Mouse (Mus musculus): ENCODE measurements around the gene Fam169a.
"Not testable (repeated sequence)": the region's sequence is repeated elsewhere in the genome, so short reads cannot be mapped to it uniquely, and the experiment has no call there.

Gene Fam169a

DNA sequence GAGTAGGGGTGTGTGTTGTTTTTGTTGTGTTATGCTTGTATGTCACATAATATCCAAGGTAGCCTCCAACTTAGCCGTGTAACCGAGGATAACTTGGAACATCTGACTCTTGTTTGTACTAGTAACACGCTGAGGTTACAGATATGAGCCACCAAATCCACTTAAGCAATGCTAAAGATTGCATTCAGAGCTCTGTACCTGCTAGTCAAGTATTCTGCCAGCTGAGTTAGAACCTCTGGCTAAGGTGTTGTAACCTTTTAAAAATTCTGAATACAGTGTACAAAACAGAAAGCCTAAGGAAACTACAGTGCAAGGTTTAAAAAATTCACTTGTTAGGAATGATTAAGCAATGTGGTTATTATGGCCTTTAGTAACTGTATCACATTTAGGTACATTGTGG lies 13.5 kb downstream of the Fam169a start:
- DNase-seq: no peak

DNA sequence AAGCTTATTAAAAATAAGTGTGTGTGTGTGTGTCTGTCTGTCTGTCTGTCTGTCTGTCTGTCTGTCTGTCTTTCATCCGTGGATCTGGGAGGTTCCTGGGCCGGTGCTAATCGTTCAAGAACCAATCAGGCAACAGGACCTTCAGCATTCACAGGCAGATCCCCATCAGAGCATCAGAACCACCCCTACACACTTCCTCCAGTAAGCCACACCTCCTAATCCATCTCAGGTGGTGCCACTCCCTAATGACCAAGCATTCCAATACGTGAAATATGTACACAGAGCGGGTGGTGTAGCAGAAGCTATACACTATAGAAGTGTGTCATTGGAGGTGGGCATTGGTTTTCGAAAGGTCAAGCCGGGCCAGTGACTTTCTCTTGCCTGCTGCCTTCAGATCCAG lies 15.3 kb downstream of the Fam169a start:
- DNase-seq: no peak

DNA sequence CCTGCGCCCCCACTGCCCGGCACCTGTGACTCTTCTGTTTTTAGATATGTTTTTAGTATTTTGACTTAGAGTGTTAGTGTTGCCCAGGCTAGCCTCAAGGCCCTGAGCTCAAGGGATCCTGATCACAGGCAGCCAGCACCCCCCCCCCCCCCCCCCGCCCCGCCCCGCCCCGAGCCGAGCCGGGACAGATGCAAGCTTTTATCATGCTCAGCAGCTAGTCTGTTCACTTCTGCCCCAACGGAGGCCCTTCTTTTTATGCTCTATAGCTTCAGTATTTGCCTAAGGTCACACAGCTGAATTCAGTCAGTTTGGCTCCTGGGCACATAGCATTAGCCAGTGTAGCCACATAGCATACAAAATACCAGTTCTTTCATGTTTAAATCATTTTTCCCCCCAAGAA lies 19.2 kb downstream of the Fam169a start:
- DNase-seq: no peak

DNA sequence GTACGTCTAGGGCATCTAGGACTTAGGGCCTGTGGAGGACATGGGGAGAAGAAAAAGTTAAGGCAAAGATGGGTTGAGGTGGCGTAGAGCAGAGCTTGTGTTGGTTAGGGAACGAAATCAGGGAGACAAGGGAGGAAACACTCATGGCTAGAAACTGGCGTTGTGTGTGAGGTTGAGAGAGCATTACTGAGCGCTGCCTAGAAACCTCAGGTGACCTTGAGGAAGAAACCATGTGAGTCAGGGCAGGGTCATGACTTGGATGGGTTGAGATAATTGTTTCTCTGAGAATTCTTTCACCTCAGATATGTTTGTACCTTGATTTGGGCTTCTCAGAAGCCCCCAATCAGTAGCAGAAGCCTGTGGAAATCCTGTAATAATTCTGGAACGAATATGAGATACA lies 20.3 kb downstream of the Fam169a start:
- no peak for DNase-seq

DNA sequence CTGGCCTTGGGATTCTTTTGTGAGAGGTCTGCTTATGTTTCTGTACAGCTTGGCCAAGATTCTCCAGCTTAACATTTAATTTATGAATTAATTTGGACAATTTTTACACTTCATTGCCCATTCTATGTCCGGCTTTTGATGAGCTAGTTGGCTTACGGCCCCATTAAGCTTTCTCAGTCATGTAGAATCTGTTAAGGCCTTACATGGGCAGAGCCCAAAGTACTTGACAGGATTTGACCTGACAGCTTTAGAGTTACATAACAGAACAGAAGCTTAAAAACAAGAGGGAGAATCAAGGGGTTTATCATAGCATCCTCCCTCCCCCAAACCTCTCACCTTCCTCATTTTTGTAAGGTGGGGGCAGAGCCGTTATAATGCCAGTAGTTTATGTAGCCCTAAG lies 21.1 kb downstream of the Fam169a start:
- DNase-seq: no peak

DNA sequence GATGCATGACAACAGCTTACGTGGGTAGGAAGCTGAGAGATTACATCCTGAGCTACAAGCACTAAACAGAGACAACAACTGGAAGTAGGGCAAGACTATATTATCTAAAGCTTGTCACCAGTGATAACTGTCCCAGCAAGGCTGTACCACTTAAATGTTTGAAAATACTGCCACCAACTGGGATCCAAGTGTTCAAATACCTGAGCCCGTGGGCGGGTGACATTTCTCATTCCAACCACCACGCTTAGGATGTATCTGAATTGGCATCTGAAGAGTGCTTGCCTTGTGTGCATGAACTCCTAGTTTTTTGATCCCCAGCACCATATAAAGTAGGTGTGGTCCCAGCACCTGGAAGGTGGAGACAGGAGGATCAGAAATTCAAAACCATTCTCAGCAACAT lies 28.6 kb downstream of the Fam169a start:
- no peak for DNase-seq

DNA sequence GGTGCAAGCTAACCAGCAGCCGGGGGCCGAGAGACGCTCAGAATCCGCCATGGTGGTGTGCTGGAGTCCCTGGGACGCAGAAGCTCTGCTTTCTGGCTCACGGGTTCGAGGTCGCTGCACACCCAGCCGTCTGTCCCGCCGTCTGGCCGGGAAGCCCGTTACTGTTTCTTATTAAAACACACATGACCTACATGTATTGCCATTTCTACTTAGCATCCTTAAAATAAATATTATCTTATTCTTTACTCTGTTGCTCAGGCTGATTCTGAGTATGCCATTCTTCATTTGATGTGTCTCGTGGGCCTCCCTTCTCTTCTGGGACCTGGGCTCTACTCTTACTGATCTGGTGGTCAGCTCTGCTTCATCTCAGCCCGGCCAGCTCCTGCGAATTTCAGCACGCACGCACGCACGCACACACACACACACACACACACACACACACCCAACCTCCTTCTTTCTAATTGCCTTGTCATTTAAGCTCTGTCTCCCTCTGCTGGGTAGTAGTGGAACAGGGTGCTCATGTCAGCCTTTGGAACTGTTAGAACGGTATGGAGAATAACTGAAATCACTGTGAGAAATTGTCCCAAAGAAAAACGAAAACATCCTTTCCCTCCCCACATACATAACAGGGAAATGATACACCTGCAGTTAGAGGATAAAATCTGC lies 32.2 kb downstream of the Fam169a start, which contains the start of gene Gm6169:
Gm6169 (minus strand) TSS at position 51 of the 666 bp plus-strand sequence.
- peak; percentile 20 to 61 for DNase-seq

DNA sequence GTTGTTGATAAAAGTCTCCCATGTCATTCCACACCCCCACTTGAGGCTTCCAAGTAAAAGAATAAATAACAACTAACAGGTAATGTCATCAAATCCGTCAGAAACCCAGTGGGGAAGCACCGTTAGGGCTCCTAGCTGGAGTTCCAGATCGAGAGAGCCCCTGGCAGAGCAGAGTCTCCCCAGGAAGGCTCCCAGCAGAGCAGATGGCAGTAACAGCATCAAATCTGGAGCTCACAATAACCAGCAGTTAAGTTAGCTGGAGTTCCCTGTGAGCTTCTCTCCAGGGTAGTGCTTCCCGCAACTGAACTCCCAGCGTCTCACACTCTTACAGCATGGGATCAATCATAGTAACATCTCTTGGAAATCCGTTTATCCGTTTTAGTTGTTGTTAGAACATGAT lies 37.9 kb downstream of the Fam169a start:
- DNase-seq: no peak

DNA sequence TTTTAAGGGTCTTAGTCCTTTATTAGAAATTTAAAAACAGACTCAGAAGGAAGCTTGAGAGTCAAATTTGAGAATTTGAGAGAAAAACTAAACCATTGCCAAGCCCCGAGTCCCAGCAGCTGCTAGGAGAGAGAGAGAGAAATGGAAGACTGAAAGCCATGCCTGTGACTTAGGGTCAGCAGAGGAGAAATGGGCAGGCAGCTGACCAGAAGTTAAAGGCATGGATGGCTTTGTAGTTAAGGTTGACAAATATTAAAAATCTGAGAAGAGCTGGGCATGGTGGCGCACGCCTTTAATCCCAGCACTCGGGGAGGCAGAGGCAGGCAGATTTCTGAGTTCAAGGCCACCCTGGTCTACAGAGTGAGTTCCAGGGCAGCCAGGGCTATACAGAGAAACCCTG lies 40.6 kb downstream of the Fam169a start:
- peak; percentile 3 to 27 for DNase-seq

DNA sequence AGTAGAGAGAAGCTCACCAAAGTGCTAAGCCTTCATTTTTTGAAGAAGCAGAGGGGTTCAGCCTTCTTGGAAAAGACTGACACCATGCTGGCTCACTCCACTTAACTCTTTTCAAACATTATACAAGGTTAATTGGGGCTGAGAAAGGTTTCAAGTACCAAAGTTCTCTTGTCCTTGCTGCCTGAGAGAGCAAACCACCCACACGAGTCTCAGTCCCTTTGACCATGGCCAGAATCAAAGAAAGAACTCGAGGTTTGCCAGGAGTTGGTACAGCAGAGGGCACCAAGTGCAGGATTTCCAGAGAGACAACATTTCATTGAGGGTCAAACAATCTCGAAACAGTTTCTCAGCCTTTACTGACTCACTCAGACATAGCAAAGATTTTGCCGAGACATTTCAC lies 42.0 kb downstream of the Fam169a start:
- DNase-seq: peak; percentile 31 to 60

DNA sequence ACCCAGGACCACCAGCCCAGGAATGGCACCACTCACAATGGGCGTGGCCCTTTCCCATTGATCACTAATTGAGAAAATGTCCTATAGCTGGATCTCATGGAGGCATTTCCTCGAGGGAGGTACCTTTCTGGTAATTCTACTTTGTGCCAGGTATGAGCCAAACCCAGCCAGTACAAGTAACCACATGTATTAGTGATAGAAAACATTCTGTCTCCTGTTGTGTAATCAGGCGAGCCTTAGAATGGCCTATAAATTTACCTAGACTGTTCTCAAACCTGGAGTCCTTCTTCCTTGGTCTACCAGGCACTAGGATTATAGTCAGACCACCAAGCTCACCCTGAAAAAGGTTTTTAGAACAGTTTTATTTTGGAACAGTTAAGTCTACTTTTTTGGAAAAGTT lies 54.3 kb downstream of the Fam169a start:
- DNase-seq: no peak

DNA sequence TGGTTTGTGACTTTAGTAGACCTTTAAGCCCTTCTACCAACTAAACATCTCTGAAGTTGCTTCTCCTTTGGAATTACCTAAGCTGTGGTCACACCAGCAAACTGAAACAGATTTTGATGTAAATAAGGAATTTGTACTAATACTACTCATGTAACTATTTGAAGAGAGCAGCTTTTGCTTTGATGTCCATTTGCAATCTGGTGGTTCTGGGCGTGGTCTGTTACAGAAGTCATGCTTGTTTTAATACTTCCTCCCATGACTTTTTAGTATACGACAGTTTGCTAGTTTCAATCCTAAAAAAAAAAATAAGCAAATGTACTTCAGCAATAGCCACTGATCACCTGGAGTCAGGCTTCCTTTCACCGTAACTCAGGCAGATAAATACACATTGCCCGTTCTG lies 62.6 kb downstream of the Fam169a start:
- not testable (repeated sequence) for DNase-seq

DNA sequence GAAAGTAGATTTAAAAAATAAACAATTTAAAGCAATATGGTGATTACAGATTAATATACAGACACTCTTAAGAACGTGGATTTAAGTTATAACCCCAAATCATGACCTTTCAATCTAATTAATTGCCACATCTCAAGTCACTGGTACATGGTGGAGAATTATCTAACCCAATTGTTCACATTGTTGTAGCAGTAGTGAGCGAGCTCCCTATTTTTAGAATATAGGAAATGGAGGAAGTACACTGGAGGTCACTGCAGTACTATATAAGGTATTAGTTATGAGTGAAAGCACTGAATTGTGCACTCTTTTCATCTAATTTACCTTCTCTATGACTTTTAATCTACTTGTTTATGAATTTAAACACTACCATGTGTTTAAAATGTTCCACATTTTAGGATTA lies 63.3 kb downstream of the Fam169a start:
- not testable (repeated sequence) for DNase-seq

DNA sequence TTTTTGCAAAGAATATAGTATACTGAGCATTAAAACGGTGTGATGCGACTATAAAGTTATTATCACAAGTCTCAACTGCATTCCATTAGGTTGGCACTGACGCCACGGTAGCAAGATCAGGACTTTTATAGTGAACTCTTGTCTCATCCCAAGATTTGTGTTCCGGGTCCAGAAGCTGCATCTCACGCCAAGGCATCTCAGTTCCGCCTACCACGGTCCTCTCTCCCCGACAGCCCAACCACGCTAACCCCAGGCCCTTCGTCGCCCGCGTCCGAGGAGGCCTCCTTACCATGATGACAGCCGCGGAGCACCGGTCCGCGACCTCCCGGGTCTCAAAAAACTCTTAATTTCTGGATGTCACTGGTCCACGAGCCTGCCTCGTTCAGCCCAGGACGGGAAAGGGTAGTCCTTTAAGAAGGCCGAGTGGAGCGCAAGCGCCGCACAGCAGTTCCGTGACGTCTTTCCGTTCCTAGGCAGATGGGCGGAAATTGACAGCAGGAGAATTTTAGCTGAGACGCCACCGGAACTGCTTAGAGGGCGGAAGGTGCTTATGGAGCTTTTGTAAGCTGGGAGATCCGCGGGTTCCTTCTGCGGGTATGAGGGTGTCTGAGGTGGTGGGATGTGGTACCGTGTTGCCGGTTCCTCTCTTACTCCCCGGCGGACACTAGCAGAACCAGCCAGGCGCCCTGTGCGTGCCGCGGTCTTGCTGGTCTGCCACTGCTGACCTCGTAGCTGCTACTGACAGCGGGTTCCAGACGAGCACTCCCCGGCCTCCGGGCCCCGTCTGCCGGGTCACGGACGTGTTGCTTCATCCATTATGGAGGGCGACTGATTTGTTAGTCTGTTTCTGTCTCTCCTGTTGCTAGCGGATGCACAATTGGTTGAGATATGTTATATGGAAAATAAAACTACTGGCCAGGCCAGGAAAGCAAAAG lies 70.6 kb downstream of the Fam169a start, which contains the start of the genes Gfm2 and Nsa2:
Gfm2 (plus strand) TSS at position 472 of the 935 bp plus-strand sequence.
Nsa2 (minus strand) TSS at position 472 of the 935 bp plus-strand sequence.
- DNase-seq: peak; percentile 90 to 92

DNA sequence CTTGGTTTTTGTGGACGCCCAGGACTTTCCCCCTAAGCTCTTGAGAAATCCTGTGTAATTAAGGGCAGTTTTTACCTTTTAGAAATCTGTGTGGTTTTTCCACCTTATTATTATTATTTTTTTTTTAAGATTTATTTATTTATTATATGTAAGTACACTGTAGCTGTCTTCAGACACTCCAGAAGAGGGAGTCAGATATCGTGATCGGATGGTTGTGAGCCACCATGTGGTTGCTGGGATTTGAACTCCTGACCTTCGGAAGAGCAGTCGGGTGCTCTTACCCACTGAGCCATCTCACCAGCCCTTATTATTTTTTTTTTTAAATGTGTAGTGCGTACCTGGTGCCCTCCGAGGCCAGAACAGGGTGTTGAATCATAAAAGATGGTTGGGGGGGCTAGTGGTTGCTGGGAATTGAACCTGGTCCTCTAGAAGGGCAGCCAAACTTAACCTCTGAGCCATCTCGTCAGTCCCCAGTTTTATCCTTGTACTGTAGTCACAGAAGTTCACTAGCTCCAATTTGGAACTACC lies 71.4 kb downstream of the Fam169a start:
- not testable (repeated sequence) for DNase-seq

DNA sequence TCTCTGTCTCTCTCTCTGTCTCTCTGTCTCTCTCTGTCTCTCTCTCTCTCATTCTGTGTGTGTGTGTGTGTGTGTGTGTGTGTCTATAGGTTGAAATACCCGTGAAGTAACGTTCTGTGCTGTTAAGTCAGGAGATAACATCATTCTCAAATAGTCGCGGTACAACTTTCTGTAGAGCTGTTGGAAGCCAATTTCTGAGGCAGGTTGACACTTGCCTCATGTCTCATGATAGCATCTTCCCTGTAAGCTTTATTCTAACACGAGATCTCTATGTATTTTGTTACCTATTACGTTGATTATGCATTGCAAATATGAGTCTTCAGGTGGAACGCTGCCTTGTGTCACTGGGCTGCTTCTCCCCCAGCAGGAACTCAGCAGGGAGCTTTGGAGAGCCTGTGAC lies 75.2 kb downstream of the Fam169a start:
- no peak for DNase-seq

DNA sequence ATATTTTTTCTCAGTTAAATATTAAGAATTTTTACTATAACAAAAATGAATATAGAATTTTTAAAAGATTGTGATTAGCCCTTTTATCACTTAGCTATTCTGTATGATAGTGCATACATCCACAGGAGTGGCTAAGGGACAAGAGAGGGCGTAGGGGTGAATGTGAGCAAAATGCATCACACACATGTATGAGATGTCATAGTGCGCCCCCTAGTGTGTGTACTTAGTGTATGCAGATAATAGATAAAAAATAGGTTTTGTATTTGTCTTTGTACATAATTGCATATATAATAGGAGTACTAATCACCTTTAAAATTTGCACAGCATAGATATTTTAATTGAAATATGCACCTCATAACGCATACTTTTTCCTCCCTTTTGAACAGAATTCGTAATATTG lies 78.7 kb downstream of the Fam169a start:
- peak in 1 of 2 experiments; percentile 13 for DNase-seq

DNA sequence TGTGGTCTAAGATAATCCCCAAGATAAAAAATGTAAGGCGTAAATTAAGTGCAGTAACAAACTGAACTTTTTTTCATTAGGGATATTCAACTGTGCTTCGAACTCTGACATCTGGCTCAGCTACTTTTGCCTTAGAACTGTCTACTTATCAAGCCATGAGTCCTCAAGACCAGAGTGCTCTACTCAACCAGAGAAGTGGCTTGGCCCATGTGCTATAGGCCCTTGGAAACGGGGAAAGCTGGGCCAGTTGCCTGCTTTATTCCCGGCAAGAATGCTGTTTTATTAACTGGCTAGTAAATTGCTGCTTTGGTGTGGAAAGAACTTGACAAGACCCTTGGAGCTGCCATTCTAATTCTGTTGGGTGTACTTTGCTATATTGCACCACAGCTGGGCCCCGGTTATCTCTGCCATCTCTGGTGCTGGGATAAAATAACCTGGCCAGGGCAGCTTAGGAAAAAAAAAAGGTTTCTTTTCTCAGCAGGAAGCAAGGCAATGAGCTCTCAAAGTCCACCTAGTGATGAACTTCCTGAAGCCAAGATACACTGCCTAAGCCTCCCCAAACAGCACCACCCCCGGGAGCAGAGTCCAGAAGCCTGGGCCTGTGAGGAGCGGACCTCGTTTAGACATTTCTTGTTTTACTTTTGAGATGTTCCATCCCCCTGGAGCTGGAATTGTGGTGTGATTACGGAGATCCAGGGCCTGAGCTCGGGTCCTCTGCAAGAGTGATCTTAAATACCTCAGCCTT lies 108.6 kb downstream of the Fam169a start:
- DNase-seq: peak; percentile 65 to 76

DNA sequence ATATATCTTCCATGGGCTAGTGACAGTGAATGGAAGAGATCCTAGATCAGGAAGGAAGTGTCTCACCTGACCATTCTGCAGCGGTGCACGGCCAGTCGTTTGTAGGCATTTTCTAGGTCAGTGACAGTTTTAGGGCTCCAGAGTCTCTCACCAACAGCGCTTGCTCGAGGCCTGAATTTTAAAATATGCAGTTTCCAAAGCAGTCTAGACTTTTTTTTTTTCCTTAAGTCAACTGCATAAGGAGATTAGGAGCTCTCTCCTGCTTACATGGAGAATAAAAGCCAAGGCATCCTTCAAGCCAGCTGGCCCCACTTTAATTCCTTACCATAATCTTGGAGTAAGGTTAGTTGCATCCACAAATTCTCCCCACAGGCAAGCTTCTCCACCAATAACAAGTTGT lies 109.6 kb downstream of the Fam169a start:
- no peak for DNase-seq

DNA sequence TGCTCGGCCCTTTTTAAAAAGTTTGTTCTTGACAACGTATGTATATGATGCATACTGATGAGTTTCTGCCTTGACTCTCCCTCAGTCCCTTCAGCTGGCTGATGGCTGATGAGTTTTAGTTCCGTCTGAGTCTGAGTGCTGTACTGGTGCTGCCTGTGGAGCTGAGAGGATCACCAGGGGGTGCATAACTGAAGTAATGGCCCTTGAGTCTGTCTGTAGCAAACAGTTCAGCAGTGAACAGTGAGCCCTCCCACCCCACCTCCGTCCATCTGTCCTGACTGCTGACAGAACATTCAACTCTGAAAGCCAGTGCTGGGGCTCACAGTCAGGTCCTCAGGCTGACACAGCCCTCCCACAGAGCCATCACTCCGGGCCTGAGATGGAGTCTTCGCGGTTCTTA lies 111.9 kb downstream of the Fam169a start:
- DNase-seq: no peak

DNA sequence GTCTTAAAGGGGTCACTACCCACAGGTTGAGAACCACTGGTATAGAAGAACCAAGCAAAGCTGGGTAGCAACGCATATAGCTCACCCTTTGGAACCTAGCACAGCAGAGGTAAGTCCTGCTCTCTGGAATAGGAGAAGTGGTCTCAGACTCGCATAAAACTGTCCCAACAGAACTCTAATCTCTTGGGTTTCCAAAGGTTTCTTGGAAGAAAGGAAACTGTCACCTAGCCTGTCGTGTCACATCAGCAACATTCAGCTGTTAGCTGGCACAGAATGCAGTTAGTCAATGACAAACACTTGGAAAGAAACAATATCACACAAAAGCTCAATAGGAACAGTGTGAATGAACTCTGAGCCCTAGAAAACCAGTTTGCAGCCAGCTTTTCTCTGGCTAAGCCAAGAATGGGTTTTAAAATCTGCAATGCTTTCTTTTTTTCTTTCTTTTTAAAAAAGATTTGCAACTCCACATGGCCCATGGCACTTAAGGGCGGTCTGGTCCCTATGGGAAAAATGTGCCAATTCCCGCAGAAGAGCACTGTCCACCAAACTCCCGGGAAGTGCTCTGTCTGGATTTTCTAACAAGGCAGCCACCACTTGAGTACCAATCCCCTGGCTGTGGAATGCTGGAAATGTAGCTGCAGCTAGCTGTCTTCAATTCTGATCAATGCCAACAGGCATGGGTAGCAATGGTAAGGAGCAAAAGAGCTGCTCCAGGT lies 113.2 kb downstream of the Fam169a start:
- no peak for DNase-seq
